Mouse (Mus musculus) kidney, embryonic 16.5 days (tissue): ENCODE measurements around the gene Usp10. TPM values are rescaled to one million over a fixed set of nuclear protein-coding genes. Genes with fewer than 3 reads are reported as not detected.

Experiments used
- ATAC-seq: fragments of 200-750 bp; cut with Nextera tagmentation; 2 replicates; pipeline ENCODE4 v1.8.0; 2017; ENCODE audit warnings: moderate TSS enrichment; ENCODE audit not compliant: low FRiP score, low TSS enrichment
- H3K27ac ChIP-seq: fragments of 300-500 bp; sonication (generic); 2 replicates; pipeline ENCODE4 v1.5.1; 2014; ENCODE audit warnings: low read length
- H3K27me3 ChIP-seq: fragments of 300-500 bp; sonication (generic); 2 replicates; pipeline ENCODE4 v1.6.1; 2014; ENCODE audit warnings: low read length, control low read depth, mixed read lengths; ENCODE audit not compliant: insufficient read depth
- H3K36me3 ChIP-seq: fragments of 300-500 bp; sonication (generic); 2 replicates; pipeline ENCODE4 v1.6.1; 2014; ENCODE audit warnings: low read length, control low read depth, mixed read lengths; ENCODE audit not compliant: insufficient read depth
- H3K4me1 ChIP-seq: fragments of 300-500 bp; sonication (generic); 2 replicates; pipeline ENCODE4 v1.6.1; 2014; ENCODE audit warnings: low read length, control low read depth, mixed read lengths; ENCODE audit not compliant: insufficient read depth
- H3K4me2 ChIP-seq: fragments of 300-500 bp; sonication (generic); replicated peaks from 2 replicates; pipeline ENCODE4 v1.6.1; 2014; ENCODE audit warnings: low read depth, low read length
- H3K4me3 ChIP-seq: fragments of 300-500 bp; sonication (generic); 2 replicates; pipeline ENCODE4 v1.5.1; 2014; ENCODE audit warnings: mild to moderate bottlenecking, low read length
- H3K9ac ChIP-seq: fragments of 300-500 bp; sonication (generic); replicated peaks from 2 replicates; pipeline ENCODE4 v1.6.1; 2014; ENCODE audit warnings: low read length
- H3K9me3 ChIP-seq: fragments of 300-500 bp; sonication (generic); 2 replicates; pipeline ENCODE4 v1.6.1; 2016; ENCODE audit warnings: low read length, control low read depth
- WGBS: fragments of 180-500 bp; shearing (Covaris S2); extraction: QIAGEN DNeasy Blood & Tissue Kit; methylation state at CpG from one replicate; pipeline ENCODE4 v1.1.7; 2014; 5-methylcytosine and 5-hydroxymethylcytosine counted together
- polyA plus RNA-seq: library from polyadenylated mRNA; unstranded; fragments of >200 nt; fragmentation: Nextera tagmentation; extraction: Ambion mirVana; gene quantifications from 2 replicates; pipeline ENCODE4 v1.2.1, GENCODE M21; 2015

Gene Usp10
- polyA plus RNA-seq, 1 experiment from 2014 or later: 194 TPM

DNA sequence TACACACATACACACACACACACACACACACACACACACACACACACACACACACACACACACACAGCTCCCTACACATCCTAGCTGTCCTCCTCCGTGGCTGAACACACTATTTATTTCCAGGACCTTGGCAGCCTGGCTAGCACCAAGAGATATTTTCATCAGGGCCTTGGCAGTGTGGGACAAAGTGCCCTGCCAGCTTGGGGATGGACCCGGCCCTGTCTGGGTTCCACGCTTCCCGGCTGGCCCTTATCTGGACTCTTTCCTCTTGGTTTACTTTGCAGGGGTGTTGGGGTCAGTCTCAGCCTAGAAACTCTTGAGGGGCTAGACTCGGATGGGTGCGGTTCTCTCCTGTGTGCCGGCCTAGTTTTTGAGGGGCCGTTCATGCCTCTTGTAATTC is 90.3 kb downstream of the Usp10 start:
- peaks cover 48% of the 10 kb centered on the region for H3K4me1 ChIP-seq
- H3K9me3 ChIP-seq: no peaks in the 10 kb centered on the region
- no peaks in the 10 kb centered on the region for H3K36me3 ChIP-seq
- no peak overlapping the region for H3K4me3 ChIP-seq
- no peak for ATAC-seq
- H3K27me3 ChIP-seq: no peaks in the 10 kb centered on the region
- 60% methylated on average over 8 of the region's 8 CpGs for WGBS
- no peak overlapping the region for H3K9ac ChIP-seq
- H3K27ac ChIP-seq: no peak overlapping the region
- no peak overlapping the region for H3K4me2 ChIP-seq

DNA sequence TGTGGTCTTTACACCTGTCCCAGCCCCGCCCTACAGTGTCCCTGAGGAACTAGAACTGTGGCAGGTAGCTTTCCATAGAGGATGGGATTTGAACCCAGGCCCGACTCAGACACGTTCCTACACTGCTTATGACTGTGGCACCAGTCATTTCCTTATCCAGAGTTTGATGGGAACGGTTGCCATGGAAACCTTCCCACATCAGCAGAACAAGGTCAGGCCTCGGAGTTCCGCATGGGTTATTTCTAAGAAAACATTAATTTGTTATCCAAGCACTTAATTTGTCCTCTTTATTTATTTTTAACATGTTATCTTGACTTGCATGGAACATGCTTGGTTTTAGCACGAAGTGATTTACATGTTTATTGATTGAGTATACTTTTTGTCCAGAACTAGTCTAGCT is 91.6 kb downstream of the Usp10 start:
- no peak overlapping the region for H3K27ac ChIP-seq
- peak; percentile 39; the same call in 1 of the 2 replicates for ATAC-seq

DNA sequence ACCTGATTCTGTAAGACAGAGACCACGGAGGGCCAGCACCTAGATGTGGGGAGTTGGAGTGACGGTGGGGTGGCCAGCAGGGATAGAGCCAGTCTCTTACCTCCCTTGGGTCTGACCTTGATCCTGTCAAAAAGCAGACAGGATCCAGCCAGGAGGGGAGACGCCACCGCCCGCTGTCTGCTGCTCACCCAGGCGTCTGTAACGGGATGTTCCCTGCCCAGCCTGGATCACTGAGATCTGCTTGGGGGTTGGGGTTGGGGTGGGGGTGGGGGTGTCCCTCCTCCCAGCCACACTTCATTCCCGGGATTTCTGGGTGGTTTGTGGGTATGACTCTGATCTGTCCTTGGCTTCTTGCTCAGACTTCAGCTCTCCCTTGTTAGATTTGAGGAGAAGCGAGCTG is 92.2 kb downstream of the Usp10 start:
- H3K9me3 ChIP-seq: no peaks in the 10 kb centered on the region
- peaks cover 54% of the 10 kb centered on the region for H3K4me1 ChIP-seq
- no peak overlapping the region for H3K9ac ChIP-seq
- 0 out of 2 replicates have a peak, but pooled peaks have one; percentile 7 for ATAC-seq
- no peaks in the 10 kb centered on the region for H3K27me3 ChIP-seq
- H3K4me3 ChIP-seq: no peak overlapping the region
- 25% methylated on average over 9 of the region's 9 CpGs for WGBS
- H3K27ac ChIP-seq: peak overlapping the region; percentile 32
- no peaks in the 10 kb centered on the region for H3K36me3 ChIP-seq
- H3K4me2 ChIP-seq: no peak overlapping the region

More for the DNA sequence above, 91.6 kb downstream of the Usp10 start:
- no peak overlapping the region for H3K9ac ChIP-seq
- peaks cover 54% of the 10 kb centered on the region for H3K4me1 ChIP-seq
- no peaks in the 10 kb centered on the region for H3K36me3 ChIP-seq
- no peak overlapping the region for H3K4me3 ChIP-seq
- WGBS: 32% methylated on average over 7 of the region's 7 CpGs
- H3K9me3 ChIP-seq: no peaks in the 10 kb centered on the region
- H3K27me3 ChIP-seq: no peaks in the 10 kb centered on the region
- no peak overlapping the region for H3K4me2 ChIP-seq

DNA sequence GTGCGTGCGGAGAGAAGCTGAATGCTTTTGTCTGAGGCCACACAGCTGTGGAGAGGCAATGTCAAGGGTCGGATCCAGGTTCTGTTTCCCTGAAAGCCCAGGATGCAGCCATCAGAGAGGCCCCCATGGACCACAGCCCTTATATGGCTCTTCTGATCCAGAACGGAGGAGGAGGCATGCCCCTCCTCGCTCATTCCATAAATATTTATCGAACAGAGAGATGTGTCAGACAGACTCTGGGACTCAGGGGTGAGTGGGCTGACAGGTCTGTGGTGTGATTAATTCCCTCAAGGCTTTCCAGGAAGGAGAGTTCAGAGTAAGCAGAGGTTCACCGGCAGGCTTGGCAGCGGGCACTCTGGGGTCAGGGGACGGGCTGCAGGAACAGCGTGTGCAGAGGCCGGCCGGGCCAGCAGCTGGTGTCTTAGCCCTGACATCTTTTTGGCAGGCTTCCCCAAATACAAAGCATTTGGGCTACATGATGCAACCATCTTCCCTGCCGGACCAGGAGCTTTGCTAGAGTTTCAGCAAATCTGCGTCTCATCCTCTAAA is 94.1 kb downstream of the Usp10 start:
- ATAC-seq: peak; percentile 60
- WGBS: 7% methylated on average over 14 of the region's 14 CpGs
- H3K4me1 ChIP-seq: peaks cover 45% of the 10 kb centered on the region
- no peaks in the 10 kb centered on the region for H3K9me3 ChIP-seq
- H3K36me3 ChIP-seq: no peaks in the 10 kb centered on the region
- H3K27me3 ChIP-seq: no peaks in the 10 kb centered on the region
- peak overlapping the region; percentile 54; the same call in 1 of the 2 replicates for H3K27ac ChIP-seq
- H3K9ac ChIP-seq: 0 out of 2 replicates have a peak overlapping the region, but pooled peaks have one; percentile 10
- H3K4me2 ChIP-seq: peak overlapping the region; percentile 13; the same call in 1 of the 2 replicates
- no peak overlapping the region for H3K4me3 ChIP-seq

DNA sequence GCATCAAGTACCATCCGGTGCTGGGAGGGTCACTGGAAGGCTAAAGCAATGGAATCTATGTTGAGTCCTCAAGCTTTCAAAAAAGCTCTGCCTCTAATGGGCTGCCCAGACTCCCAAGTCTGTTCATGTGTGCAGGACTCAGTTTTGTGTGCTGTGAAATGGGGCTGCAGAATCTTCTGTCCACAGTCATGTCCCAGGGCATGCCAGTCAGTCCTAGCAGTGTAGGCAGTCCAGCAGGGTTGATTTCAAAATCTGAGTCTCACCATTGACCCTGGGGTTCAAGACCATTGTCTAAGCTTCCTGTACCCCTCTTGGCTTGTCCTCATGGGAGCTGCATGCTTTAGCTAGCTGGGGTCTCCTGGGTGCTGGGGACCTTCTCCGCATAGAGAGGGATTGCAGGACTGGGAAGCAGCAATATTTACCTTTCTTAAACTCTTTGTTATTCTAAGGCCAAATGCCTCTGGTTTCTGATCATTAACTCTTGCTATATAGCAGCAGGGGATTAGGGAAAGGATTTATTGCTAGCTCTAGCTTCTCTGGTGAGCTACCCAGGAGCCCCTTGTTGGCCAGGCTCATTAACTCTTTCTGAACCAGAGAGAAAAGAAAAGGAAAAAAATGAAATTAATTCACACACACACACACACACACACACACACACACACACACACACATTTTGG is 94.7 kb downstream of the Usp10 start:
- 0 out of 2 replicates have a peak, but pooled peaks have one; percentile 10 for ATAC-seq
- Histone ChIP-seq H3K4me3 (no peak overlapping the region), H3K4me2 (peak overlapping the region; percentile 13; the same call in 1 of the 2 replicates), H3K36me3 (no peaks in the 10 kb centered on the region), H3K9me3 (no peaks in the 10 kb centered on the region), H3K9ac (no peak overlapping the region), H3K27me3 (no peaks in the 10 kb centered on the region), H3K4me1 (peaks cover 45% of the 10 kb centered on the region), H3K27ac (peak overlapping the region; percentile 54; the same call in 1 of the 2 replicates)
- 20% methylated on average over 2 of the region's 2 CpGs for WGBS

DNA sequence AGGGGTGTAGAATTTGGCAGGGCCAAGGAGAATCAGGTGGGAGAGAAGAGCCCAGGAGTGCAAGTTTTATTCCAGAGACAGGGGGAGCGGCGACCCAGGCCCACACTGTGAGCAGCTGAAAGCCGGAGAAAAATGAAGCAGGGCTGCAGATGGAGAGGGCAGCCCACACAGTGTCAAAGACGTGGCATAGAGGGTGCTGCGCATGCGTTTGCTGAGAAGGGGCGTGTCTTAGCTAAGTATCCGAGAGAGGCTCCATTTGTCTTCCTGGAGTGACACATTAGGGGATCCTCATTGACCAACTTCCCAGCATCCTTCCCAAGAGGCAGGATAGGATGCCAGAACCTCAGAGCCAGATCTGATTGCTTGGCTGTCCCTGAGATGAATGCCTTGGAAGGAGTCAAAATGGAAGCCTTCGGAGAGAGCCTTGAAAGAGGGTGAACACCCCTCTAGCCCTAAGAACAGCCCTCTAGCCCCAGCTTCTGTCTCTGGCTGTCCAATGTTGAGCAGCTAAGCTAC is 96.5 kb downstream of the Usp10 start:
- Histone ChIP-seq H3K36me3 (no peaks in the 10 kb centered on the region), H3K9ac (0 out of 2 replicates have a peak overlapping the region, but pooled peaks have one; percentile 18), H3K9me3 (no peaks in the 10 kb centered on the region), H3K4me3 (no peak overlapping the region), H3K4me2 (no peak overlapping the region), H3K27me3 (no peaks in the 10 kb centered on the region), H3K4me1 (peaks cover 42% of the 10 kb centered on the region), H3K27ac (no peak overlapping the region)
- ATAC-seq: no peak
- 27% methylated on average over 9 of the region's 9 CpGs for WGBS

Other genes with a start within 250 kb of the Usp10 start
- gene Wfdc1, start 244.0 kb upstream of the Usp10 start, polyA plus RNA-seq: 2.3 and 3.7 TPM in 2 replicates
- 1.9 and 2.7 TPM in 2 replicates for gene Atp2c2, start 210.4 kb upstream of the Usp10 start, polyA plus RNA-seq
- gene Tldc1, start 131.9 kb upstream of the Usp10 start, polyA plus RNA-seq: 16.5 and 19.7 TPM in 2 replicates
- 130 and 138 TPM in 2 replicates for gene Cotl1, start 69.8 kb upstream of the Usp10 start, polyA plus RNA-seq
- 20.4 and 22.4 TPM in 2 replicates for gene Klhl36, start 48.1 kb upstream of the Usp10 start, polyA plus RNA-seq
- gene Gm20388, start 481 bp downstream of the Usp10 start, polyA plus RNA-seq: 2.9 and 7.7 TPM in 2 replicates
- gene Crispld2, start 82.1 kb downstream of the Usp10 start, polyA plus RNA-seq: 8.7 and 10.1 TPM in 2 replicates
- 36.2 and 37.4 TPM in 2 replicates for gene Zdhhc7, start 191.1 kb downstream of the Usp10 start, polyA plus RNA-seq
- gene 6430548M08Rik, start 203.8 kb downstream of the Usp10 start, polyA plus RNA-seq: 5.3 and 6.7 TPM in 2 replicates